Mouse (Mus musculus) spleen, postnatal 36 days (tissue): ENCODE measurements around the gene Rrh.
"Not testable (repeated sequence)": the region's sequence is repeated elsewhere in the genome, so short reads cannot be mapped to it uniquely, and the experiment has no call there.

ENCODE experiments used
- DNase-seq, 2 experiments: peaks; one replicate each; pipeline ENCODE4 v3.0.0; 2022; ENCODE audit warnings: low spot score in 2 of 2, mixed read lengths in 1 of 2

Rrh gene

GRCm38 (mm10) chr3:129782746-129783145, 39.6 kb downstream of the Rrh start:
- no peak for DNase-seq

GRCm38 (mm10) chr3:129781435-129781834, 41.0 kb downstream of the Rrh start:
- no peak for DNase-seq

- DNase-seq, result no peak
These were observed 51.2 kb downstream of the Rrh start for GRCm38 (mm10) chr3:129771210-129771609.

DNA sequence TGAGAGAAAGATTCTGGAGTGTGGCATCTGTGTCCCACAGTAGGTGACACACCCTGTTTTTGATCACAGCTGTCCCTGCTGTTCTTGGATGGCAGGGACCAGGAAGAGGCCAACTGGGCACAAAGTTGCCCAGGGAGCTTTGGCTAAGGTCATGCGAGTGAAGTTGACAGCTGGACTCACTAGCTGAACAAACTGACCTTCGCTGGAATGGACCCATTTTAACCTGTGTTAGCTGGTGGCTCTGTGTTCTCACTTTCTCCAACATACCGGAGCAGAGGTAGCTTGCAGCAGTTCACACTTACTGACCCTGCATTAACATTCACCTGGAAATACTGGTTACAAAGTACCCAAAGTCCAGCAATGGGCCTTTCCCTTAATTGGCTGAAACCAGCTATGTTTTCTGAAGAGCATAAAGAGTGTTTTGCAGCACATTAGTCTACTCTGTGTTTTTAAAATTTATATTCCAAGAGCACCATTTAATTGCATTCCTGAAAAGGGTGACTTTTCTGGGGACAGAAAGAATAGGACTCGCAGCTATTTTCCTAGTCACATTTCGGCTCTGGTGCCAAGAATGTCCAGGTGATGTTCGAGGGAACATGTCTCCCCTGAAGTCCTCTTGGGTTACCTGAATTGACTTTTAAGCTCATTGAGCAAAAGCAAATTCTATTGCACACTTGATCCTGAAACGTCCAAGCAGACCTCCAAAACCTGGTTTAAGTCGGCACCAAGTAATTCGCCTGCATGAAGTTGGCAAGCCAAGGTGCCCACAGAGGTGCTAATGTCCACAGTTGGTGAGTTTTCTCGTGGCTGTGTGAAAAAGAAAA, 55.2 kb downstream of the Rrh start:
- no peak for DNase-seq

DNA sequence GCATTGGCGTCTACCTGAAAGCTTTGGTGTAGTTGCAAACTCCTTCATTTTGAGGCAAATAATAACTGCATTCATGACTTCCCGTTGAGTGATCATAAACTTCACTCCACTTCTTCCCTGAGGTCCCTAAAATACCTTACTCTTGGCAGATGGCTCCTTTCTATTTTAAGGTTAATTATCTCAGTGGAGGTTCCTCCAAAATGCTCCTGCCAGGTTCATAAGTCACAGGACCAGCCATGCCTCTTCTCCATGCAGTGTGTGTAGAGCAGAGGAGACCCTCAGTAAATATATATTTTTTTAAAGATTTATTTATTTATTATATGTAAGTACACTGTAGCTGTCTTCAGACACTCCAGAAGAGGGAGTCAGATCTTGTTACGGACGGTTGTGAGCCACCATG, 56.3 kb downstream of the Rrh start:
- DNase-seq, result no peak

DNA sequence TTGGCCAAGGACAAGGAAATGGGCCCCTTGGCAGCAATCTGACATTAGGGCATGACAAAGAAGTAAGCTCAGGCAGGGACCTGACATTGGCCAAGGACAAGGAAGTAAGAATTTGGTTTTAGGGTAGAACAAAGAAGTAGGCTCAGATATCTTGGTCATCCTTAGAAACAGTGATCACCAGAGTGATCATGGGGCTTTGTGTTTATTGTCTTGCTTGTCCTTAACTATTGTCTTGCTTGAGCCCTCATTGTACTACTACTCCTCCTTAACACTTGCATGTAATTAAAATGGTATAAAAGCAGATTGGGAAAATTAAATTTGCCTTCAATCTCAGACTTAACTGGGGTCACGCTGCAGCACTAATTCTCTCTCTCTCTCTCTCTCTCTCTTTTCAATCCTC, 64.8 kb downstream of the Rrh start:
- DNase-seq, result not testable (repeated sequence)

- DNase-seq, result no peak
These were observed 67.5 kb downstream of the Rrh start, which contains the start of gene Egf for GRCm38 (mm10) chr3:129754650-129755604. Gene Egf, minus strand, starts transcription at chr3:129755316.
